In genomic region chr3:131078041-131078621, GRCm38 (mm10) we compare ENCODE assay signal across 20 mouse cellular contexts.
"Had no signal": no experiment of that assay in that cellular context is flagged by ENCODE, and none has a peak within 500 bp of the region (broad histone marks: within the 10 kb centered on the region; RNA-seq: fewer than 3 reads in every experiment).

No protein-coding gene starts in this region.

- H3K4me3 ChIP-seq: layer of hippocampus, adult 2 months; left cerebral cortex, adult 2 months; megakaryocyte, embryonic 14.5 days; midbrain, embryonic 12.5 days had no signal

- H3K4me1 ChIP-seq: megakaryocyte, embryonic 14.5 days had no signal

- H3K9me3 ChIP-seq: midbrain, embryonic 12.5 days had no signal

- ATAC-seq: inflammation-experienced regulatory T-cells, adult 6 months; intestine, embryonic 16.5 days; liver, postnatal 0 days; lung, postnatal 0 days had no signal

- H3K4me2 ChIP-seq: liver, embryonic 11.5 days; lung, embryonic 14.5 days; midbrain, embryonic 12.5 days had no signal

- H3K27me3 ChIP-seq: midbrain, embryonic 12.5 days had no signal

- H3K9ac ChIP-seq: liver, embryonic 14.5 days; liver, postnatal 0 days; lung, embryonic 14.5 days; midbrain, embryonic 12.5 days had no signal

- DNase-seq: kidney, adult 18-20 months; kidney, adult 9 months; kidney, postnatal 14 days; layer of hippocampus, adult 9-11 months; layer of hippocampus, postnatal 36 days; liver, postnatal 0 days; lung, embryonic 14.5 days; thymus, adult 2 months; thymus, postnatal 14 days; thymus, postnatal 4 days had no signal

- H3K27ac ChIP-seq: layer of hippocampus, adult 2 months; left cerebral cortex, adult 2 months; liver, embryonic 14.5 days; macrophage; midbrain, embryonic 12.5 days had no signal

- H3K36me3 ChIP-seq: midbrain, embryonic 12.5 days had no signal
